Mouse (Mus musculus) heart, embryonic 15.5 days (tissue): ENCODE results near the gene Abhd5. TPM values are rescaled to one million over a fixed set of nuclear protein-coding genes. Genes with fewer than 3 reads are reported as not detected.

Source experiments
- ATAC-seq: fragments of 200-750 bp; cut with Nextera tagmentation; replicated peaks from 2 replicates; pipeline ENCODE4 v1.8.0; 2017; ENCODE audit warnings: low read depth, moderate TSS enrichment; ENCODE audit not compliant: insufficient number of reproducible peaks, insufficient read depth, low FRiP score
- H3K27ac ChIP-seq: fragments of 300-500 bp; sonication (generic); 2 replicates; pipeline ENCODE4 v1.5.1; 2015; ENCODE audit warnings: mild to moderate bottlenecking, inconsistent platforms
- H3K27me3 ChIP-seq: fragments of 300-500 bp; sonication (generic); 2 replicates; pipeline ENCODE4 v1.6.1; 2015; ENCODE audit warnings: inconsistent platforms
- H3K36me3 ChIP-seq: fragments of 300-500 bp; sonication (generic); 2 replicates; pipeline ENCODE4 v1.6.1; 2015; ENCODE audit warnings: mild to moderate bottlenecking, inconsistent platforms
- H3K4me1 ChIP-seq: fragments of 300-500 bp; sonication (generic); replicated peaks from 2 replicates; pipeline ENCODE4 v1.6.1; 2015; ENCODE audit warnings: inconsistent platforms
- H3K4me2 ChIP-seq: fragments of 300-500 bp; sonication (generic); 2 replicates; pipeline ENCODE4 v1.6.1; 2015; ENCODE audit warnings: inconsistent platforms, mild to moderate bottlenecking, moderate library complexity
- H3K4me3 ChIP-seq: fragments of 300-500 bp; sonication (generic); 2 replicates; pipeline ENCODE4 v1.5.1; 2015; ENCODE audit warnings: mild to moderate bottlenecking, inconsistent platforms
- H3K9ac ChIP-seq: fragments of 300-500 bp; sonication (generic); 2 replicates; pipeline ENCODE4 v1.6.1; 2015; ENCODE audit warnings: mild to moderate bottlenecking, inconsistent platforms
- H3K9me3 ChIP-seq: fragments of 300-500 bp; sonication (generic); replicated peaks from 2 replicates; pipeline ENCODE4 v1.6.1; 2016; ENCODE audit warnings: inconsistent platforms
- WGBS: fragments of 180-500 bp; shearing (Covaris S2); methylation state at CpG from one replicate; pipeline ENCODE4 v1.1.7; 2015; ENCODE audit warnings: mixed read lengths; 5-methylcytosine and 5-hydroxymethylcytosine counted together
- polyA plus RNA-seq: library from polyadenylated mRNA; unstranded; fragments of >200 nt; fragmentation: Nextera tagmentation; extraction: Ambion mirVana; gene quantifications from 2 replicates; pipeline ENCODE4 v1.2.1, GENCODE M21; 2015

Gene Abhd5
- polyA plus RNA-seq, 1 experiment from 2014 or later, result 20.4 TPM

- 76% methylated on average over 6 of the region's 6 CpGs for WGBS
- Histone ChIP-seq H3K4me3 (no peak overlapping the region), H3K36me3 (peaks cover 5% of the 10 kb centered on the region; the same call in 1 of the 2 replicates)
Observed at GRCm38 (mm10) chr9:122378986-122379385, 27.6 kb downstream of the Abhd5 start.

GRCm38 (mm10) chr9:122380959-122381358 lies 29.6 kb downstream of the Abhd5 start:
- H3K9me3 ChIP-seq, result no peaks in the 10 kb centered on the region
- no peaks in the 10 kb centered on the region for H3K4me1 ChIP-seq
- 80% methylated on average over 6 of the region's 6 CpGs for WGBS
- no peak overlapping the region for H3K4me3 ChIP-seq
- no peak for ATAC-seq
- H3K27me3 ChIP-seq, result no peaks in the 10 kb centered on the region
- no peak overlapping the region for H3K4me2 ChIP-seq
- no peak overlapping the region for H3K9ac ChIP-seq
- H3K27ac ChIP-seq, result no peak overlapping the region
- H3K36me3 ChIP-seq, result peaks cover 5% of the 10 kb centered on the region; the same call in 1 of the 2 replicates

More at GRCm38 (mm10) chr9:122378986-122379385, 27.6 kb downstream of the Abhd5 start:
- H3K9me3 ChIP-seq, result no peaks in the 10 kb centered on the region
- H3K4me2 ChIP-seq, result no peak overlapping the region
- H3K4me1 ChIP-seq, result no peaks in the 10 kb centered on the region
- H3K27me3 ChIP-seq, result no peaks in the 10 kb centered on the region
- H3K27ac ChIP-seq, result no peak overlapping the region
- H3K9ac ChIP-seq, result no peak overlapping the region
- no peak for ATAC-seq

GRCm38 (mm10) chr9:122382006-122382405 lies 30.6 kb downstream of the Abhd5 start:
- Histone ChIP-seq H3K27ac (no peak overlapping the region), H3K36me3 (peaks cover 5% of the 10 kb centered on the region; the same call in 1 of the 2 replicates), H3K9me3 (no peaks in the 10 kb centered on the region), H3K9ac (no peak overlapping the region), H3K4me2 (no peak overlapping the region), H3K4me1 (no peaks in the 10 kb centered on the region), H3K27me3 (no peaks in the 10 kb centered on the region), H3K4me3 (no peak overlapping the region)
- 88% methylated on average over 6 of the region's 6 CpGs for WGBS
- no peak for ATAC-seq

GRCm38 (mm10) chr9:122386015-122386414 lies 34.6 kb downstream of the Abhd5 start:
- H3K9me3 ChIP-seq, result no peaks in the 10 kb centered on the region
- ATAC-seq, result no peak
- no peak overlapping the region for H3K4me2 ChIP-seq
- H3K27ac ChIP-seq, result no peak overlapping the region
- no peaks in the 10 kb centered on the region for H3K4me1 ChIP-seq
- no peaks in the 10 kb centered on the region for H3K27me3 ChIP-seq
- H3K36me3 ChIP-seq, result no peaks in the 10 kb centered on the region
- WGBS, result 46% methylated on average over 3 of the region's 3 CpGs
- H3K4me3 ChIP-seq, result no peak overlapping the region
- H3K9ac ChIP-seq, result no peak overlapping the region

- no peaks in the 10 kb centered on the region for H3K27me3 ChIP-seq
- H3K9ac ChIP-seq, result no peak overlapping the region
- no peaks in the 10 kb centered on the region for H3K9me3 ChIP-seq
- H3K4me3 ChIP-seq, result no peak overlapping the region
- 60% methylated on average over 5 of the region's 5 CpGs for WGBS
- no peaks in the 10 kb centered on the region for H3K4me1 ChIP-seq
- H3K4me2 ChIP-seq, result no peak overlapping the region
- H3K36me3 ChIP-seq, result no peaks in the 10 kb centered on the region
- ATAC-seq, result no peak
- no peak overlapping the region for H3K27ac ChIP-seq
Observed at GRCm38 (mm10) chr9:122389287-122389920, 38.0 kb downstream of the Abhd5 start.

GRCm38 (mm10) chr9:122395816-122396215 lies 44.4 kb downstream of the Abhd5 start:
- H3K27me3 ChIP-seq, result no peaks in the 10 kb centered on the region
- no peak overlapping the region for H3K4me3 ChIP-seq
- no peak for ATAC-seq
- H3K27ac ChIP-seq, result no peak overlapping the region
- H3K36me3 ChIP-seq, result no peaks in the 10 kb centered on the region
- H3K4me1 ChIP-seq, result no peaks in the 10 kb centered on the region
- H3K9me3 ChIP-seq, result no peaks in the 10 kb centered on the region
- WGBS, result 72% methylated on average over 5 of the region's 5 CpGs
- H3K9ac ChIP-seq, result no peak overlapping the region
- no peak overlapping the region for H3K4me2 ChIP-seq

GRCm38 (mm10) chr9:122397156-122397555 lies 45.7 kb downstream of the Abhd5 start:
- Histone ChIP-seq H3K4me2 (no peak overlapping the region), H3K4me1 (no peaks in the 10 kb centered on the region), H3K27me3 (no peaks in the 10 kb centered on the region), H3K27ac (no peak overlapping the region), H3K4me3 (no peak overlapping the region), H3K9me3 (no peaks in the 10 kb centered on the region), H3K9ac (no peak overlapping the region), H3K36me3 (no peaks in the 10 kb centered on the region)
- no peak for ATAC-seq
- WGBS, result 86% methylated on average over 1 of the region's 1 CpGs

- Histone ChIP-seq H3K36me3 (no peaks in the 10 kb centered on the region), H3K4me1 (no peaks in the 10 kb centered on the region), H3K4me2 (no peak overlapping the region), H3K27ac (no peak overlapping the region), H3K9me3 (no peaks in the 10 kb centered on the region), H3K9ac (no peak overlapping the region), H3K4me3 (no peak overlapping the region), H3K27me3 (no peaks in the 10 kb centered on the region)
- no peak for ATAC-seq
- WGBS, result 52% methylated on average over 7 of the region's 7 CpGs
Observed at GRCm38 (mm10) chr9:122398746-122399145, 47.3 kb downstream of the Abhd5 start.

- H3K4me3 ChIP-seq, result no peak overlapping the region
- no peak overlapping the region for H3K9ac ChIP-seq
- WGBS, result 73% methylated on average over 4 of the region's 4 CpGs
Observed at GRCm38 (mm10) chr9:122401239-122401638, 49.8 kb downstream of the Abhd5 start.

GRCm38 (mm10) chr9:122410437-122411175 lies 59.2 kb downstream of the Abhd5 start:
- no peak overlapping the region for H3K9ac ChIP-seq
- no peak overlapping the region for H3K4me3 ChIP-seq
- H3K4me1 ChIP-seq, result no peaks in the 10 kb centered on the region
- H3K27ac ChIP-seq, result no peak overlapping the region
- no peak overlapping the region for H3K4me2 ChIP-seq
- H3K9me3 ChIP-seq, result no peaks in the 10 kb centered on the region
- 86% methylated on average over 16 of the region's 16 CpGs for WGBS
- H3K27me3 ChIP-seq, result no peaks in the 10 kb centered on the region
- H3K36me3 ChIP-seq, result no peaks in the 10 kb centered on the region
- no peak for ATAC-seq

More at GRCm38 (mm10) chr9:122401239-122401638, 49.8 kb downstream of the Abhd5 start:
- Histone ChIP-seq H3K36me3 (no peaks in the 10 kb centered on the region), H3K4me2 (no peak overlapping the region), H3K4me1 (no peaks in the 10 kb centered on the region), H3K9me3 (no peaks in the 10 kb centered on the region), H3K27me3 (no peaks in the 10 kb centered on the region), H3K27ac (no peak overlapping the region)
- no peak for ATAC-seq

- 89% methylated on average over 1 of the region's 1 CpGs for WGBS
- H3K9me3 ChIP-seq, result no peaks in the 10 kb centered on the region; the same call in 1 of the 2 replicates
- no peak overlapping the region for H3K27ac ChIP-seq
- H3K36me3 ChIP-seq, result no peaks in the 10 kb centered on the region
- H3K4me2 ChIP-seq, result no peak overlapping the region
- no peak overlapping the region for H3K4me3 ChIP-seq
- no peak overlapping the region for H3K9ac ChIP-seq
- no peaks in the 10 kb centered on the region for H3K27me3 ChIP-seq
- ATAC-seq, result no peak
- no peaks in the 10 kb centered on the region for H3K4me1 ChIP-seq
Observed at GRCm38 (mm10) chr9:122414648-122415047, 63.2 kb downstream of the Abhd5 start.
